Mouse (Mus musculus) liver, embryonic 14.5 days (tissue): ENCODE results near the gene Vav2. TPM values are rescaled to one million over a fixed set of nuclear protein-coding genes. Genes with fewer than 3 reads are reported as not detected.

ENCODE experiments used
- ATAC-seq: fragments of 200-750 bp; cut with Nextera tagmentation; 2 replicates; pipeline ENCODE4 v1.8.0; 2017; ENCODE audit warnings: moderate number of reproducible peaks, mild to moderate bottlenecking, moderate library complexity; ENCODE audit not compliant: insufficient read depth
- DNase-seq, 3 experiments: peaks; one replicate each; pipeline ENCODE4 v3.0.0-alpha.2; 2012 to 2013; ENCODE audit warnings: low read depth in 3 of 3, low spot score in 3 of 3
- H3K27ac ChIP-seq: fragments of 300-500 bp; sonication (generic); 2 replicates; pipeline ENCODE4 v1.5.1; 2014; ENCODE audit warnings: moderate library complexity, mild to moderate bottlenecking, control low read depth, inconsistent platforms
- H3K27me3 ChIP-seq: fragments of 300-500 bp; sonication (generic); 2 replicates; pipeline ENCODE4 v1.6.1; 2014; ENCODE audit warnings: mild to moderate bottlenecking, low read length, moderate library complexity; ENCODE audit not compliant: control insufficient read depth, insufficient read depth
- H3K36me3 ChIP-seq: fragments of 300-500 bp; sonication (generic); replicated peaks from 2 replicates; pipeline ENCODE4 v1.6.1; 2014; ENCODE audit warnings: low read depth; ENCODE audit not compliant: control insufficient read depth, insufficient read depth
- H3K4me1 ChIP-seq, 2 experiments: fragments of 200-500 bp in 1 of 2; fragments of 300-500 bp in 1 of 2; sonication (generic) in 1 of 2; replicated peaks; 2 replicates each; pipeline ENCODE4 v1.6.1; 2012 to 2014; ENCODE audit warnings: antibody characterized with exemption in 1 of 2, inconsistent platforms in 1 of 2, low read length in 1 of 2; ENCODE audit not compliant: control insufficient read depth in 2 of 2, insufficient read depth in 2 of 2
- H3K4me2 ChIP-seq: fragments of 300-500 bp; sonication (generic); 2 replicates; pipeline ENCODE4 v1.6.1; 2014; ENCODE audit warnings: low read depth, mild to moderate bottlenecking, control low read depth, moderate library complexity
- H3K4me3 ChIP-seq, 2 experiments: fragments of 200-500 bp in 1 of 2; fragments of 300-500 bp in 1 of 2; sonication (generic) in 1 of 2; 2 replicates each; pipeline ENCODE4 v1.5.1; 2012 to 2014; ENCODE audit warnings: low read depth in 2 of 2, low read length in 2 of 2, mild to moderate bottlenecking in 2 of 2, control low read depth in 1 of 2, inconsistent platforms in 1 of 2, moderate library complexity in 1 of 2; ENCODE audit not compliant: insufficient read depth in 1 of 2
- H3K9ac ChIP-seq: fragments of 300-500 bp; sonication (generic); replicated peaks from 2 replicates; pipeline ENCODE4 v1.6.1; 2014; ENCODE audit warnings: mild to moderate bottlenecking, control low read depth, moderate library complexity
- H3K9me3 ChIP-seq: fragments of 300-500 bp; sonication (generic); 2 replicates; pipeline ENCODE4 v1.6.1; 2016; ENCODE audit warnings: low read length, mixed read lengths; ENCODE audit not compliant: control insufficient read depth
- CTCF ChIP-seq: IDR thresholded peaks from 2 replicates; pipeline ENCODE4 v1.5.1; 2016; ENCODE audit warnings: antibody characterized with exemption, low read depth, control low read depth
- EP300 ChIP-seq: IDR thresholded peaks from 2 replicates; pipeline ENCODE4 v1.6.1; 2016; ENCODE audit warnings: antibody characterized with exemption, low read depth
- WGBS: fragments of 180-500 bp; shearing (Covaris S2); extraction: QIAGEN DNeasy Blood & Tissue Kit; methylation state at CpG from one replicate; pipeline ENCODE4 v1.1.7; 2014; ENCODE audit not compliant: insufficient replicate concordance; 5-methylcytosine and 5-hydroxymethylcytosine counted together
- polyA plus RNA-seq, 2 experiments: library from polyadenylated mRNA; depleted of rRNA in 1 of 2; stranded (reverse) in 1 of 2; unstranded in 1 of 2; fragments of >200 nt; fragmentation: Nextera tagmentation in 1 of 2; extraction: Ambion mirVana in 1 of 2; gene quantifications; 2 replicates each; pipeline versions ENCODE4 v1.2.1 to v1.2.3; 2012 to 2014

The Vav2 gene
- polyA plus RNA-seq, 2 experiments = 2.8 to 5.8 TPM

DNA sequence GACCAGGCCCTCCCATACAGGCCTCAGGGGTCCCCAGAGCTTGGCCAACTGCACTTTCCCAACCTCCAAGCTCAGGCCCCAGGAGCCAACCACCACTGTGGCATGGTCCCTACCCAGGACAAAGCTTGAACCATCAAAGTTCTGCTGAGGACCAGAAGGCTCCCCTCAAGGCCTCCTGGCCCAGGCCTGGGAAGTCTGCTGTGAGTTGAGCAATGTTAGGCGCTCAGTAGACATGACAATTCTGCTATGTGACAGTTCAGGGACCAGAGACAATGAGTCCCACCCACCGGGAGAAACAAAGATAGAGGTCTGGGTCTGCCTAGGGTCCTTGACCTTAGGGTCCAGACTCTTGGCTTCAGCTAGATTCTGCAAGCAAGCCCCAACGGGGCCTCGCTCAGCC, 98.9 kb downstream of the Vav2 start:
- no peak overlapping the region for H3K4me2 ChIP-seq
- peaks cover 0 to 20% of the 10 kb centered on the region in 2 experiments; a peak in 2 of 4 replicates for H3K4me1 ChIP-seq
- H3K9me3 ChIP-seq = no peaks in the 10 kb centered on the region
- WGBS = 49% methylated on average over 4 of the region's 4 CpGs
- TF ChIP-seq CTCF = no peak
- DNase-seq (no peak), ATAC-seq (no peak)
- no peak overlapping the region for H3K4me3 ChIP-seq
- H3K9ac ChIP-seq = no peak overlapping the region
- H3K27me3 ChIP-seq = no peaks in the 10 kb centered on the region
- H3K36me3 ChIP-seq = no peaks in the 10 kb centered on the region
- no peak overlapping the region for H3K27ac ChIP-seq

GRCm38 (mm10) chr2:27327076-27327475, 99.8 kb downstream of the Vav2 start:
- 7% methylated on average over 6 of the region's 6 CpGs for WGBS
- Histone ChIP-seq H3K36me3 (no peaks in the 10 kb centered on the region), H3K4me2 (no peak overlapping the region), H3K27ac (no peak overlapping the region), H3K9ac (no peak overlapping the region), H3K4me3 (no peak overlapping the region), H3K9me3 (no peaks in the 10 kb centered on the region), H3K27me3 (no peaks in the 10 kb centered on the region), H3K4me1 (peaks cover 0 to 20% of the 10 kb centered on the region in 2 experiments; a peak in 2 of 4 replicates)
- ATAC-seq = no peak
- no peak for DNase-seq
- no peak for TF ChIP-seq EP300

GRCm38 (mm10) chr2:27326357-27326756, 100.5 kb downstream of the Vav2 start:
- no peak overlapping the region for H3K4me2 ChIP-seq
- DNase-seq (no peak), ATAC-seq (no peak)
- H3K4me3 ChIP-seq = no peak overlapping the region
- 56% methylated on average over 7 of the region's 7 CpGs for WGBS
- no peaks in the 10 kb centered on the region for H3K36me3 ChIP-seq
- H3K27me3 ChIP-seq = no peaks in the 10 kb centered on the region
- H3K4me1 ChIP-seq = peaks cover 0 to 20% of the 10 kb centered on the region in 2 experiments; a peak in 2 of 4 replicates
- no peak overlapping the region for H3K9ac ChIP-seq
- no peak overlapping the region for H3K27ac ChIP-seq
- TF ChIP-seq CTCF = no peak
- TF ChIP-seq EP300 = no peak
- H3K9me3 ChIP-seq = no peaks in the 10 kb centered on the region

- H3K9ac ChIP-seq = no peak overlapping the region
- H3K4me3 ChIP-seq = no peak overlapping the region
- no peaks in the 10 kb centered on the region for H3K9me3 ChIP-seq
- H3K36me3 ChIP-seq = no peaks in the 10 kb centered on the region
- H3K4me2 ChIP-seq = no peak overlapping the region
- no peak for TF ChIP-seq EP300
- peaks cover 0 to 20% of the 10 kb centered on the region in 2 experiments; a peak in 2 of 4 replicates for H3K4me1 ChIP-seq
- ATAC-seq (no peak), DNase-seq (no peak)
- no peaks in the 10 kb centered on the region for H3K27me3 ChIP-seq
- WGBS = 17% methylated on average over 2 of the region's 2 CpGs
- H3K27ac ChIP-seq = no peak overlapping the region
Observed at GRCm38 (mm10) chr2:27324690-27325089, 102.1 kb downstream of the Vav2 start.

DNA sequence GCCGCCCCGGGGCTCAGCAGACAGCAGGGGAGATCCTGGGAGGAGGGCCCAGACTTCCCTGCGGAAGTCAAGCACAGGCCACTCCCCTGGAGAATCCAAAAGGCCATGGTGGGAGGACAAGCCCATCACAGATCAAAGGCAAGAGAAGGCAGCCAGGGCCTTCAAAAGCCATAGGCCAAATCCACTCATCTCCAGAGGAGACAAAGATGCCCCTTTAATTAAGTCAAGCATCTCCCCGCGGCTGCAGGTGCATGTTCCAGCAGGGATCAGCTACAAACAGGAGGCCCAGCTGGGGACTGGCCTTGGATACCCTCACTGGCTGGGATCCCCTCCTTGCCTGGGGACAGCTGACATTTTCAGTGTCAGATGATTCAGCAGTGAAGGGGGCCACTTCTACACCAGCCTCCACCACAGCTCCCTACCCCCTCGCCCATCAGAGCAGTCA, 105.4 kb downstream of the Vav2 start:
- no peaks in the 10 kb centered on the region for H3K27me3 ChIP-seq
- H3K9me3 ChIP-seq = no peaks in the 10 kb centered on the region
- no peak overlapping the region for H3K4me2 ChIP-seq
- no peak overlapping the region for H3K4me3 ChIP-seq
- H3K27ac ChIP-seq = no peak overlapping the region
- no peak for DNase-seq
- H3K9ac ChIP-seq = no peak overlapping the region
- no peak for ATAC-seq
- TF ChIP-seq CTCF = no peak
- no peak for TF ChIP-seq EP300
- H3K4me1 ChIP-seq = peaks cover 0 to 7% of the 10 kb centered on the region in 2 experiments; a peak in 1 of 4 replicates
- H3K36me3 ChIP-seq = no peaks in the 10 kb centered on the region
- 61% methylated on average over 6 of the region's 6 CpGs for WGBS
